ENCODE assay signal across 9 mouse cellular contexts in genomic region chr17:56470001-56470436, GRCm38 (mm10). TPM values are rescaled to one million over a fixed set of nuclear protein-coding genes. Genes with fewer than 3 reads are reported as not detected.
DNase-seq lines count a peak whose midpoint lies in the region; ATAC-seq lines count a peak whose summit lies in the region.
"Had no signal": no experiment of that assay in that cellular context is flagged by ENCODE, and none has a peak within 500 bp of the region (broad histone marks: within the 10 kb centered on the region; RNA-seq: fewer than 3 reads in every experiment).

No protein-coding gene starts in this region.

- no peak for ATAC-seq in heart, embryonic 13.5 days (ENCODE audit: extremely low read depth, insufficient number of reproducible peaks, low FRiP score, low TSS enrichment)
- ATAC-seq in heart, embryonic 16.5 days (replicated peaks; ENCODE audit: extremely low read depth, insufficient read depth, low FRiP score): no peak
- ATAC-seq in limb, embryonic 15.5 days (ENCODE audit: insufficient number of reproducible peaks, low FRiP score, low TSS enrichment, low read depth): no peak
- ATAC-seq in neural tube, embryonic 13.5 days (ENCODE audit: low read depth): no peak
- ATAC-seq in CD4-positive, CD25-positive, alpha-beta regulatory T cell, adult 4 months: no peak

- DNase-seq in heart, postnatal 36 days: no peak
- no peak for DNase-seq in ovary, postnatal 14 days (ENCODE audit: low spot score)
- DNase-seq in thymus, postnatal 0 days (ENCODE audit: low spot score): no peak

- H3K9ac ChIP-seq in heart, embryonic 13.5 days: peak overlapping the region; percentile 81
- H3K9ac ChIP-seq in heart, embryonic 16.5 days (ENCODE audit: low read length): peak overlapping the region; percentile 23
- H3K9ac ChIP-seq in limb, embryonic 15.5 days: peak overlapping the region; percentile 10; the same call in 1 of the 2 replicates
- H3K9ac ChIP-seq in neural tube, embryonic 13.5 days: peak overlapping the region; percentile 65

- H3K27me3 ChIP-seq in heart, embryonic 13.5 days (replicated peaks): peaks cover 43% of the 10 kb centered on the region
- peaks cover 15% of the 10 kb centered on the region for H3K27me3 ChIP-seq in heart, embryonic 16.5 days (ENCODE audit: control insufficient read depth, insufficient read depth, low read length)
- H3K27me3 ChIP-seq in limb, embryonic 15.5 days: peaks cover 44% of the 10 kb centered on the region
- H3K27me3 ChIP-seq in neural tube, embryonic 13.5 days: no peaks in the 10 kb centered on the region

- no peaks in the 10 kb centered on the region; the same call in 1 of the 2 replicates for H3K36me3 ChIP-seq in heart, embryonic 13.5 days
- H3K36me3 ChIP-seq in heart, embryonic 16.5 days (ENCODE audit: control insufficient read depth, insufficient read depth): no peaks in the 10 kb centered on the region
- no peaks in the 10 kb centered on the region for H3K36me3 ChIP-seq in limb, embryonic 15.5 days
- 0 out of 2 replicates have a peak, but pooled peaks cover 7% of the 10 kb centered on the region for H3K36me3 ChIP-seq in neural tube, embryonic 13.5 days

- peaks cover 77% of the 10 kb centered on the region for H3K4me1 ChIP-seq in heart, embryonic 13.5 days
- H3K4me1 ChIP-seq in heart, embryonic 16.5 days (ENCODE audit: control insufficient read depth, insufficient read depth, low read length): peaks cover 59% of the 10 kb centered on the region
- peaks cover 96% of the 10 kb centered on the region for H3K4me1 ChIP-seq in limb, embryonic 15.5 days
- H3K4me1 ChIP-seq in neural tube, embryonic 13.5 days (replicated peaks): peaks cover 99% of the 10 kb centered on the region

- peak overlapping the region; percentile 83 for H3K27ac ChIP-seq in heart, embryonic 13.5 days (replicated peaks)
- H3K27ac ChIP-seq in heart, embryonic 16.5 days (ENCODE audit: low read length): peak overlapping the region; percentile 64
- H3K27ac ChIP-seq in limb, embryonic 15.5 days: no peak overlapping the region
- peak overlapping the region; percentile 87 for H3K27ac ChIP-seq in neural tube, embryonic 13.5 days (replicated peaks)

- WGBS in heart, embryonic 13.5 days: 2% methylated on average over 23 of the region's 26 CpGs
- WGBS in heart, embryonic 16.5 days: 4% methylated on average over 25 of the region's 26 CpGs
- 3% methylated on average over 25 of the region's 26 CpGs for WGBS in limb, embryonic 15.5 days
- WGBS in neural tube, embryonic 13.5 days: 2% methylated on average over 26 of the region's 26 CpGs

- intact Hi-C loops in heart, postnatal 36 days (cut with DNase I): no loop called here

- H3K9me3 ChIP-seq in heart, embryonic 13.5 days: no peaks in the 10 kb centered on the region
- no peaks in the 10 kb centered on the region for H3K9me3 ChIP-seq in heart, embryonic 16.5 days (replicated peaks; ENCODE audit: control insufficient read depth, low read length)
- H3K9me3 ChIP-seq in limb, embryonic 15.5 days: no peaks in the 10 kb centered on the region
- no peaks in the 10 kb centered on the region for H3K9me3 ChIP-seq in neural tube, embryonic 13.5 days

- peak overlapping the region; percentile 76 for H3K4me2 ChIP-seq in heart, embryonic 13.5 days
- H3K4me2 ChIP-seq in heart, embryonic 16.5 days (ENCODE audit: low read depth, low read length): peak overlapping the region; percentile 61
- peak overlapping the region; percentile 48 for H3K4me2 ChIP-seq in limb, embryonic 15.5 days
- peak overlapping the region; percentile 51 for H3K4me2 ChIP-seq in neural tube, embryonic 13.5 days

- peak overlapping the region; percentile 51 for H3K4me3 ChIP-seq in heart, embryonic 13.5 days
- peak overlapping the region; percentile 42 for H3K4me3 ChIP-seq in heart, embryonic 16.5 days (ENCODE audit: low read length)
- peak overlapping the region; percentile 32 for H3K4me3 ChIP-seq in limb, embryonic 15.5 days
- peak overlapping the region; percentile 19 for H3K4me3 ChIP-seq in neural tube, embryonic 13.5 days

RNA-seq across cellular contexts. Expression of gene Ptprs, which starts 6.3 kb away (rescaled TPM):
- 45.4 and 50.1 TPM in 2 replicates for polyA plus RNA-seq in heart, embryonic 13.5 days (2015; fragmentation: Nextera tagmentation; extraction: Ambion mirVana)
- total RNA-seq in heart, postnatal 36 days (2021): 10 to 100 TPM; 45.8 to 47.7 TPM
- 33.9 and 39.7 TPM in 2 replicates for polyA plus RNA-seq in heart, embryonic 16.5 days (2015; fragmentation: Nextera tagmentation; extraction: Ambion mirVana)
- polyA plus RNA-seq in limb, embryonic 15.5 days (2015; fragmentation: Nextera tagmentation; extraction: Ambion mirVana): 85.4 and 96.3 TPM in 2 replicates
- polyA plus RNA-seq in neural tube, embryonic 13.5 days (2015; fragmentation: Nextera tagmentation; extraction: Ambion mirVana): 251 and 260 TPM in 2 replicates
- 24.2 and 29.9 TPM in 2 replicates for polyA plus RNA-seq in thymus, postnatal 0 days (2015; fragmentation: Nextera tagmentation; extraction: Ambion mirVana)
- 1 to 10 TPM; 5.5 to 8.9 TPM for polyA plus RNA-seq in CD4-positive, CD25-positive, alpha-beta regulatory T cell, adult 4 months (2017; shearing (Covaris generic))

RNA-seq across cellular contexts. Expression of gene Znrf4, which starts 42.2 kb away (rescaled TPM):
- not detected in 2 replicates for polyA plus RNA-seq in heart, embryonic 13.5 days (2015; fragmentation: Nextera tagmentation; extraction: Ambion mirVana)
- not detected for total RNA-seq in heart, postnatal 36 days (2021)
- not detected in 2 replicates for polyA plus RNA-seq in heart, embryonic 16.5 days (2015; fragmentation: Nextera tagmentation; extraction: Ambion mirVana)
- not detected in 2 replicates for polyA plus RNA-seq in limb, embryonic 15.5 days (2015; fragmentation: Nextera tagmentation; extraction: Ambion mirVana)
- polyA plus RNA-seq in neural tube, embryonic 13.5 days (2015; fragmentation: Nextera tagmentation; extraction: Ambion mirVana): not detected in 2 replicates
- not detected in 2 replicates for polyA plus RNA-seq in thymus, postnatal 0 days (2015; fragmentation: Nextera tagmentation; extraction: Ambion mirVana)
- polyA plus RNA-seq in CD4-positive, CD25-positive, alpha-beta regulatory T cell, adult 4 months (2017; shearing (Covaris generic)): not detected
- total RNA-seq: MEL had no signal

Comparison
In these comparisons a context has a peak if more than half of its experiments do, and no peak if none do; other contexts are left out.
1. H3K9ac ChIP-seq: peak in every context shown above with its lines; median percentile 81 in heart, embryonic 13.5 days; 65 in neural tube, embryonic 13.5 days; 23 in heart, embryonic 16.5 days; 10 in limb, embryonic 15.5 days.